Mouse (Mus musculus): ENCODE data around the gene Sin3b. TPM values are rescaled to one million over a fixed set of nuclear protein-coding genes. Genes with fewer than 3 reads are reported as not detected.
"Not testable (repeated sequence)": the region's sequence is repeated elsewhere in the genome, so short reads cannot be mapped to it uniquely, and the experiment has no call there.

Gene Sin3b
- 142 and 149 TPM in 2 replicates for polyA plus RNA-seq (2016; fragmentation: Nextera tagmentation; extraction: Ambion mirVana)

DNA sequence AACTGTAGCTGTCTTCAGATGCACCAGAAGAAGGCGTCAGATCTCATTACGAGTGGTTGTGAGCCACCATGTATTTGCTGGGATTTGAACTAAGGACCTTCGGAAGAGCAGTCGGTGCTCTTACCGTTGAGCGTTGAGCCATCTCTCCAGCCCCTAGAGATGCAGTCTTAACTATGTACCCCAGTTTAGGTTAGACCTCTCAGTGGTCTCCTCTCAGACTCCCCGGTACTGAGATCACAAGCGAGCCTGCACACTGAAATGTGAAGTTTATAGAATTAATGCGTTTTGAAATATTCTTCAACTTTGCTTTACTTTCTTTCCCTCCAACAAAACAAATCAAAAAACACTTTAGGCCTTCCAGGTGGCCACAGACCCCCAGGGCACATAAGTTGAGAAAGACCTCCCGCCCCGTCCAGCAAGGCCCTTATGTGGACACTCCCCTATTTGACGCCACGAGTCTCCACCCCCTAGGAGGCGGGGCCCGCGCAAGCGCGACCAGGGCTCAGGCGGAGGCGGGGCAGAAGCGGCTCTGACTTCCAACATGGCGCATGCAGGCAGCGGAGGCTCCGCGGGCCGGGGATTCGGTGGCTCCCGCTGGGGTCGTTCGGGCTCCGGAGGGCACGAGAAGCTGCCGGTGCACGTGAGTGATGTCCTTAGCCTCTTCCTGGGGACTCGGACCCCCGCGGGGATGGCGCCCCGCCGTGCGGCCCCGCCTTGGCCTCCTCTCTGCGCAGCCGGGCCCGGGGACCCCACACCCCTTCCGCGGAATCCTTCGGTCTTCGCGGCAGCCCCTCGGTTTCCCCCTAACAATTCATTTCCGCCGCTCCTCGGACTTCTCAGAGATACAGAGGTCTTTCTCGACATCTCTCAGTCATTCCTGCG is at the start of gene Sin3b:
Gene Sin3b (plus strand): TSS at position 517 of the 882 bp plus-strand sequence.
- peaks cover 37% of the 10 kb centered on the region for H3K36me3 ChIP-seq (replicated peaks)
- WGBS, result 13% methylated on average over 56 of the region's 56 CpGs
- H3K9me3 ChIP-seq, result no peaks in the 10 kb centered on the region
- peak within 1 kb of the TSS; percentile 94 for H3K27ac ChIP-seq (replicated peaks)
- peak within 1 kb of the TSS; percentile 99 for H3K4me3 ChIP-seq
- H3K4me1 ChIP-seq, result peaks cover 11% of the 10 kb centered on the region
- DNase-seq (ENCODE audit: low spot score), result peak; percentile 95
- no peaks in the 10 kb centered on the region for H3K27me3 ChIP-seq (replicated peaks; ENCODE audit: low read depth, poor library complexity, severe bottlenecking)

DNA sequence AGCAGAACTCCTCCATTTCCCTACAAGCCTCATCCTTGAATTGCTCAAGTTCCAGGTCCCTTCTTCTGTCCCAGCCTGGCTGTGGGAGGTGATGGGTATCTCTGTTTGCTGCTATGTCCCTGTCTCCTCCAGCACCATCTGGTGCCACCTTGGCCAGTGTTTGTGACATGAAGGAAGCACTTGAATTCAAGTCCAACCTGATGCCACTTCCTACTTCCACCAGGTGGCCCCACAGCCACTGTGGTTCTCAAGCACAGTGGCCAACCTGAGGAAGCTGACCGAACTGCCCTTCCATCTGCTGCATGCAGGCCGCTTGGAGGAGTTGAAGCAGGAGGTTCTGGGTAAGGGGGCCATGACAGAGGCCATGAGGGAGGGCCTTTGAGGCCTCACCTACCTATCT is 48.9 kb upstream of the Sin3b start:
- WGBS, result 83% methylated on average over 2 of the region's 2 CpGs
- no peaks in the 10 kb centered on the region for H3K9me3 ChIP-seq
- no peak overlapping the region for H3K4me3 ChIP-seq
- no peak for DNase-seq (ENCODE audit: low spot score)
- H3K4me1 ChIP-seq, result no peaks in the 10 kb centered on the region
- H3K27me3 ChIP-seq (replicated peaks; ENCODE audit: low read depth, poor library complexity, severe bottlenecking), result no peaks in the 10 kb centered on the region
- H3K36me3 ChIP-seq (replicated peaks), result no peaks in the 10 kb centered on the region
- H3K27ac ChIP-seq (replicated peaks), result no peak overlapping the region

GRCm38 (mm10) chr8:72676436-72676835 is 46.6 kb upstream of the Sin3b start:
- H3K27ac ChIP-seq (replicated peaks), result no peak overlapping the region
- H3K4me1 ChIP-seq, result no peaks in the 10 kb centered on the region
- 57% methylated on average over 4 of the region's 4 CpGs for WGBS
- no peaks in the 10 kb centered on the region for H3K9me3 ChIP-seq
- no peaks in the 10 kb centered on the region for H3K27me3 ChIP-seq (replicated peaks; ENCODE audit: low read depth, poor library complexity, severe bottlenecking)
- DNase-seq (ENCODE audit: low spot score), result no peak
- no peaks in the 10 kb centered on the region for H3K36me3 ChIP-seq (replicated peaks)
- no peak overlapping the region for H3K4me3 ChIP-seq

GRCm38 (mm10) chr8:72676844-72677243 is 46.2 kb upstream of the Sin3b start:
- not testable (repeated sequence) for H3K4me3 ChIP-seq; H3K36me3 ChIP-seq (replicated peaks); DNase-seq (ENCODE audit: low spot score); H3K27ac ChIP-seq (replicated peaks); H3K27me3 ChIP-seq (replicated peaks; ENCODE audit: low read depth, poor library complexity, severe bottlenecking); H3K4me1 ChIP-seq; H3K9me3 ChIP-seq
- 53% methylated on average over 2 of the region's 2 CpGs for WGBS

DNA sequence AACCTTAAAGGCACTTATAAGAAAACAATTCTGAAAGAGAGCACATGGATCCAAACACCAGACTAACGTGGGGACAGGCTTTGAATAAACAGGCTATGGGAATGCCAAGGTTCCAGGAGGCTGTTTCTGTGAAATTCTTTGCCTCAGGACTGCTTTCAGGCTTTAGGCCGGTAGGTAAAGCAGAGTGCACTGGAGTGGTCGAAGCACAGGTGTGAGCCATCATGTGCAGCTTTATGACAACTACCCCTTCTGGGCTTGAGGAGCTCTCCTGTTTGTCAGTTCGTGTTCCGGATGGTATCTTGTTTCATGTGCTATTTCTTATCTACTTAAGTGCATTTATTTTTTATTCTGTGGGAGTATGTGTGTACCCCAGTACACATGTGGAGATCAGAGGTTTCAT is 45.8 kb upstream of the Sin3b start:
- no peaks in the 10 kb centered on the region for H3K27me3 ChIP-seq (replicated peaks; ENCODE audit: low read depth, poor library complexity, severe bottlenecking)
- DNase-seq (ENCODE audit: low spot score), result no peak
- H3K4me3 ChIP-seq, result no peak overlapping the region
- H3K27ac ChIP-seq (replicated peaks), result no peak overlapping the region
- no peaks in the 10 kb centered on the region for H3K9me3 ChIP-seq
- no peaks in the 10 kb centered on the region for H3K4me1 ChIP-seq
- H3K36me3 ChIP-seq (replicated peaks), result no peaks in the 10 kb centered on the region
- WGBS, result 69% methylated on average over 5 of the region's 5 CpGs

GRCm38 (mm10) chr8:72680133-72680532 is 43.0 kb upstream of the Sin3b start:
- Histone ChIP-seq H3K9me3 (no peaks in the 10 kb centered on the region), H3K4me3 (no peak overlapping the region), H3K4me1 (peaks cover 7% of the 10 kb centered on the region), H3K27me3 (replicated peaks; ENCODE audit: low read depth, poor library complexity, severe bottlenecking) (no peaks in the 10 kb centered on the region), H3K36me3 (replicated peaks) (no peaks in the 10 kb centered on the region), H3K27ac (replicated peaks) (no peak overlapping the region)
- DNase-seq (ENCODE audit: low spot score), result peak; percentile 70
- 10% methylated on average over 3 of the region's 3 CpGs for WGBS

DNA sequence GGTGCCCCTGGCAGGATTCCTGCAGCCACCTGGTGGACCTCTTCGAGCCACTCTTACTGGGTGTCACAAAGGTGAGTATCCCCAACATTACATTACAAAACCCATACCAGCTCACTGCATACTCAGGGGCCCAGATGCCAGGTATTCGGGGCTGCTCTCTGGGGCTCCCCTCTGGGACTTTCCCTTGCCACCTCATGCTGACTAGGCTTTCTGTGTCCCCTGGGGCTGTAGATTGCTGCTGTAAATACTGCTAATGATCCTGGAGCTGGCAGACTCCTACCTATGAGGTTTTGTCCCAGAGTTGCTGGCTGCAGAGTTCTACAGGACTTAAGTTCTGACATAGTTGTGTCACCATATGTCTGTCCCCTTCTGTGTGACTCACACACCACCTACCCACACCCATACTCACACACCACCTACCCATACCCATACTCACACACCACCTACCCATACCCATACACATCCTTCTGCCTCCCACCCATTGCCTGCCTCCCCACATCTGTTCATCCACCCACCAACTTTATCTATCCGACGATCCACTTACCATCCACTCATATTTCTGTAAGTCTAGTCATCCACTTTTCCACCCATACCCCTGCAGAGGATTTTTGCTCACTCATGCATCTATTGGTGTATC is 40.9 kb upstream of the Sin3b start:
- DNase-seq (ENCODE audit: low spot score), result no peak
- H3K27ac ChIP-seq (replicated peaks), result no peak overlapping the region
- peaks cover 7% of the 10 kb centered on the region for H3K4me1 ChIP-seq
- H3K27me3 ChIP-seq (replicated peaks; ENCODE audit: low read depth, poor library complexity, severe bottlenecking), result no peaks in the 10 kb centered on the region
- WGBS, result 85% methylated on average over 4 of the region's 4 CpGs
- H3K4me3 ChIP-seq, result no peak overlapping the region
- H3K36me3 ChIP-seq (replicated peaks), result no peaks in the 10 kb centered on the region
- H3K9me3 ChIP-seq, result no peaks in the 10 kb centered on the region

DNA sequence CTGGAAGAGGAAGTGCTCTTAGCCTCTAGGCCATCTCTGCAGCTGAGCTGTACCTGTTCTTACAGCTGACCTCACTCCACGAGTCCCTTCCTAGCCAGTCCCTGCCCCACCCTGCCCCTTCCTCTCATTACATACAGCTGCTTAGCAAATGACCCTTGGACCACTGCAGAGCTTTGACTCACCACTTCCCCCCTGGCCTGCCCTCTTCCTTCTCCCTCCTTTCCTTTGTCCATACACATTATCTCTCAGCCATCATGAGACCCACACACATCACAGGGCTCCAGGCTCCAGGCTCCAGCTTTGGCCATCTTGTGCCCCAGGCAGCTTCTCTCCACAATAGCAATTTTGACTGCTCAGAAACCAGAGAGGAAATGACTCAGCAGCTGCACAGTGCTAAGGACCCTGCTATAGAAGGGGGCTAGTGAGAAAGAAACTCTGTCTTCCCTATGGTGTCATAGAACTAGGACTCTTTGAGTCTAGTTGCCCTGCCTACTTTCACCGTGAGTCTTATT is 40.0 kb upstream of the Sin3b start:
- WGBS, result 31% methylated on average over 2 of the region's 2 CpGs
- Histone ChIP-seq H3K27me3 (replicated peaks; ENCODE audit: low read depth, poor library complexity, severe bottlenecking) (no peaks in the 10 kb centered on the region), H3K4me3 (no peak overlapping the region), H3K27ac (replicated peaks) (no peak overlapping the region), H3K4me1 (peaks cover 7% of the 10 kb centered on the region), H3K9me3 (no peaks in the 10 kb centered on the region), H3K36me3 (replicated peaks) (no peaks in the 10 kb centered on the region)
- DNase-seq (ENCODE audit: low spot score), result peak; percentile 11

DNA sequence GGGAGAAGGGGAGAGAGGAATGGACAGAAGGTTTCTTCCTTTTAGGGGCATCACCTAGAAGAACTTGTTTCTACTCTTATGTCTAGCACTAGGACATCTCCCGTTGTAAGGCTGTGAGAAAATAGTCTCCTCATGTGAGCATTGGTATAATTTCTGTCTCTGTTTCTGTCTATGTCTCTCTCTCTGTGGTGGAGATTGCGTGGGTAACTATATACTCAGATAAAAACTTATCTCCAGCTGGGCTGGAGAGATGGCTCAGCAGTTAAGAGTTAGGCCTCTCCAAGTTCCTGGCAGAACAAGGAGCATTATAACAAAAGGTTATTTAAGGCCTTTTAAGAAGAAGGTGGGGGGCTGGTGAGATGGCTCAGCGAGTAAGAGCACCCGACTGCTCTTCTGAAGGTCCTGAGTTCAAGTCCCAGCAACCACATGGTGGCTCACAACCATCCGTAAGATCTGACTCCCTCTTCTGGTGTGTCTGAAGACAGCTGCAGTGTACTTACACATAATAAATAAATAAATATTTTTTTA is 39.4 kb upstream of the Sin3b start:
- DNase-seq (ENCODE audit: low spot score); H3K27ac ChIP-seq (replicated peaks); H3K27me3 ChIP-seq (replicated peaks; ENCODE audit: low read depth, poor library complexity, severe bottlenecking); H3K4me1 ChIP-seq; H3K36me3 ChIP-seq (replicated peaks); H3K4me3 ChIP-seq; H3K9me3 ChIP-seq: not testable (repeated sequence)
- 91% methylated on average over 5 of the region's 5 CpGs for WGBS

DNA sequence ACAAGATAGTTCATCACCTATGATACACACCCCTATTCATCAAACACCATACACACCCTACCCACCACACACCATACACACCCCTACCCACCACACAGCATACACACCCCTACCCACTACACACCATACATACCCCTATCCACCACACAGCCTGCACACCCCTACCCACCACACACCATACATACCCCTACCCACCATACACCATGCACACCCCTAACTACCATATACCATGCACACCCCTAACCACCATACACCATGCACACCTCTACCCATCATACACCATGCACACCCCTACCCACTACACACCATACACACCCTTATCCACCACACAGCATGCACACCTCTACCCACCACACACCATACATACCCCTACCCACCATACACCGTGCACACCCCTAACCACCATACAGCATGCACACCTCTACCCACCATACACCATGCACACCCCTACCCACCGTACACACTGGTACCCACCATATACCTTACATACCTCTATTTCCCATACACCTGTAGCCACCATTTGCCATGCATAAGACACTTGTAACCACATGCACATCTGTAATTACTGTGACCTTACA is 24.6 kb upstream of the Sin3b start:
- H3K9me3 ChIP-seq, result no peaks in the 10 kb centered on the region
- no peak overlapping the region for H3K4me3 ChIP-seq
- WGBS, result 96% methylated on average over 2 of the region's 2 CpGs
- H3K4me1 ChIP-seq, result no peaks in the 10 kb centered on the region
- no peak overlapping the region for H3K27ac ChIP-seq (replicated peaks)
- no peaks in the 10 kb centered on the region for H3K36me3 ChIP-seq (replicated peaks)
- no peak for DNase-seq (ENCODE audit: low spot score)
- H3K27me3 ChIP-seq (replicated peaks; ENCODE audit: low read depth, poor library complexity, severe bottlenecking), result no peaks in the 10 kb centered on the region

- H3K4me3 ChIP-seq, result no peak overlapping the region
- H3K36me3 ChIP-seq (replicated peaks), result no peaks in the 10 kb centered on the region
- H3K4me1 ChIP-seq, result peaks cover 17% of the 10 kb centered on the region
- 23% methylated on average over 6 of the region's 6 CpGs for WGBS
- no peak for DNase-seq (ENCODE audit: low spot score)
- H3K27me3 ChIP-seq (replicated peaks; ENCODE audit: low read depth, poor library complexity, severe bottlenecking), result no peaks in the 10 kb centered on the region
- H3K9me3 ChIP-seq, result no peaks in the 10 kb centered on the region
- no peak overlapping the region for H3K27ac ChIP-seq (replicated peaks)
Measured at GRCm38 (mm10) chr8:72712569-72712968, 10.5 kb upstream of the Sin3b start.

GRCm38 (mm10) chr8:72716594-72716993 is 6.5 kb upstream of the Sin3b start:
- no peaks in the 10 kb centered on the region for H3K27me3 ChIP-seq (replicated peaks; ENCODE audit: low read depth, poor library complexity, severe bottlenecking)
- 87% methylated on average over 5 of the region's 5 CpGs for WGBS
- H3K36me3 ChIP-seq (replicated peaks), result no peaks in the 10 kb centered on the region
- no peaks in the 10 kb centered on the region for H3K9me3 ChIP-seq
- no peak overlapping the region for H3K4me3 ChIP-seq
- no peak overlapping the region for H3K27ac ChIP-seq (replicated peaks)
- no peak for DNase-seq (ENCODE audit: low spot score)
- H3K4me1 ChIP-seq, result peaks cover 17% of the 10 kb centered on the region

Data from embryonic facial prominence, embryonic 10.5 days (tissue).